Mouse (Mus musculus): ENCODE results near the gene Rnf8. TPM values are rescaled to one million over a fixed set of nuclear protein-coding genes. Genes with fewer than 3 reads are reported as not detected.

Gene Rnf8
- polyA plus RNA-seq, 1 experiment from 2014 or later: 75.5 TPM

DNA sequence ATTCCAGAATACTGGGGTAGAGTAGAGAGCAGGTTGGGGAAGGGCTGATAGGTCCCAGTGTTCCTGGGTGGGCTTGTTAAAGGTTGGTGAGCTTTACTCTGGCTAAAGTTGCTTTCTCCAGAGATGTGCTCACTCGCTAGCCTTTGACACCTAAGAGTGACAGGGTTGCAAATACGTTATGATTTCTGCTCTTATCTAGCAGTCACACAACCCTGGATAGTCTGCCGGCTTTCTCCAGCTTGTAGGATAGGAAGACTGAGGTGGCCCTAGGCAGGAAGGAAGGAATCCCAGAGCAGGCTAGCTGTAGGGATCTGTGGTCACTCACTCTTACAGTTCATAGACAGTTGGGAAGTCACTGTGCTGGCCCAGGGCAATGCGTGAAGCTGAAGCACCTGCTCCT is 69.7 kb downstream of the Rnf8 start:
- WGBS: 93% methylated on average over 4 of the region's 4 CpGs
- peaks cover 94% of the 10 kb centered on the region for H3K36me3 ChIP-seq
- no peak overlapping the region for H3K9ac ChIP-seq
- H3K27me3 ChIP-seq: no peaks in the 10 kb centered on the region
- no peaks in the 10 kb centered on the region for H3K9me3 ChIP-seq
- H3K4me2 ChIP-seq: no peak overlapping the region
- H3K4me1 ChIP-seq (replicated peaks): peaks cover 4% of the 10 kb centered on the region; the same call in 1 of the 2 replicates
- H3K4me3 ChIP-seq: no peak overlapping the region
- no peak overlapping the region for H3K27ac ChIP-seq (replicated peaks)
- no peak for ATAC-seq (ENCODE audit: low read depth)

DNA sequence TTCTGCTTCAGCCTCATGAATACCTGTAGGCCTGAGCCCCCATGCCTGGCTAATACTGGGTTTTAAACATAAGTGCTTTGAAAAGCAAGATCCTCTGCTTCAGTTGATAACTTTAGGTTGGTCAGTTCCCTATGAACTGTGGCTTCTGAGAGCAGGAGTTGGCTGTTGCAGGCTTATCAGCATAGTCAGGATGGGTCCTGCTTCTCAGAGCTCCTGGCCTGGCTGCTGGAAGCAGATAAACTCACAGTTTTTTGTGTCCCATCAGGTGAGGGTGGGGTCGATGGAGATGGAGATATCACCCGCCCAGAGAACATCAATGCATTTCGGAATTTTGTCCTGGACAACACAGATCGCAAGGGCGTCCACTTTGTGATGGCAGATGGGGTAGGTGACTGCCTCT is 72.2 kb downstream of the Rnf8 start:
- Histone ChIP-seq H3K9ac (no peak overlapping the region), H3K9me3 (no peaks in the 10 kb centered on the region), H3K27ac (replicated peaks) (no peak overlapping the region), H3K4me3 (no peak overlapping the region), H3K4me2 (no peak overlapping the region), H3K36me3 (peaks cover 95% of the 10 kb centered on the region), H3K4me1 (replicated peaks) (peaks cover 4% of the 10 kb centered on the region; the same call in 1 of the 2 replicates), H3K27me3 (no peaks in the 10 kb centered on the region)
- ATAC-seq (ENCODE audit: low read depth): no peak
- WGBS: 97% methylated on average over 5 of the region's 5 CpGs

DNA sequence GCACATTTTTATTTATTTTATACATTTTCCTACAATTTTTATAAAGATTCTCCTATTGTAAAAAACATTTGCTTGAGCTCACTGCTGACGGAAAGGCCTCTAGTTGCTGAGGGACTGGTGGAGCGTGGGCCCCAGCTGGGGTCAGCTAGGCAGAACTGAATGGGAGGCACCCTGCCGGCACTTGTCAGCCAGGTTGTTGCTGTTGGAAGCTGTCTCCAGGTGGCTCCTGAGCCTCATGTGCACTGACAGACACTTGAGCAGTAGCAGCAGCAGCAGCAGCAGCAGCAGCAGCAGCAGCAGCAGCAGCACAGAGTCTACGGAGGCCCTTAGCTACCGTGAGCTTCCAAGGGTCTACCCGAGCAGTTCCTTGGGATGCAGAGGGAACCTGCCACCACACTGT is 72.8 kb downstream of the Rnf8 start:
- ATAC-seq (ENCODE audit: low read depth): no peak
- WGBS: 76% methylated on average over 6 of the region's 6 CpGs
- H3K27me3 ChIP-seq: no peaks in the 10 kb centered on the region
- H3K27ac ChIP-seq (replicated peaks): no peak overlapping the region
- H3K4me3 ChIP-seq: no peak overlapping the region
- H3K9ac ChIP-seq: no peak overlapping the region
- peaks cover 4% of the 10 kb centered on the region; the same call in 1 of the 2 replicates for H3K4me1 ChIP-seq (replicated peaks)
- H3K36me3 ChIP-seq: peaks cover 91% of the 10 kb centered on the region
- no peak overlapping the region for H3K4me2 ChIP-seq
- H3K9me3 ChIP-seq: no peaks in the 10 kb centered on the region

DNA sequence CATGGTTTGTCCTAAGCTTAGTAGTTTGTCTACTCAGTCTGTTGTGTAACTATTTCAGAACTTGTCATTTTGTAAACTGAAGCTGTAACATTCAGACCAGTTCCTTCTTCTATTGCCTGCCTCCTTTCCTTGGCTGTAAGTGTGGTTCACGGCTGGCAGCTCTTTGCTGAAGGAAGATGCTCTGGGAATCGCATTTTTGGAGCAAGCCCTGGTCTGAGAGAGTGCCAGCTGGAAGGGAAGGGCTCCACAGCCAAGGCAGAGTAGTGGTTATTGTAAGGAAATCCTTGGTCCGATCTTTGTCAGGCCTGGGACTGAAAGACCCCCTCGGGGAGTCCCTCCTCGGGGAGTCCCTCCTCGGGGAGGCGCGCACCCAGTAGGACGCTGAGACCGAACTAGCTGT is 74.0 kb downstream of the Rnf8 start:
- no peaks in the 10 kb centered on the region for H3K9me3 ChIP-seq
- peaks cover 86% of the 10 kb centered on the region for H3K36me3 ChIP-seq
- ATAC-seq (ENCODE audit: low read depth): no peak
- no peak overlapping the region for H3K27ac ChIP-seq (replicated peaks)
- H3K9ac ChIP-seq: no peak overlapping the region
- no peak overlapping the region for H3K4me2 ChIP-seq
- 93% methylated on average over 10 of the region's 10 CpGs for WGBS
- no peak overlapping the region for H3K4me3 ChIP-seq
- no peaks in the 10 kb centered on the region for H3K4me1 ChIP-seq (replicated peaks)
- no peaks in the 10 kb centered on the region for H3K27me3 ChIP-seq

DNA sequence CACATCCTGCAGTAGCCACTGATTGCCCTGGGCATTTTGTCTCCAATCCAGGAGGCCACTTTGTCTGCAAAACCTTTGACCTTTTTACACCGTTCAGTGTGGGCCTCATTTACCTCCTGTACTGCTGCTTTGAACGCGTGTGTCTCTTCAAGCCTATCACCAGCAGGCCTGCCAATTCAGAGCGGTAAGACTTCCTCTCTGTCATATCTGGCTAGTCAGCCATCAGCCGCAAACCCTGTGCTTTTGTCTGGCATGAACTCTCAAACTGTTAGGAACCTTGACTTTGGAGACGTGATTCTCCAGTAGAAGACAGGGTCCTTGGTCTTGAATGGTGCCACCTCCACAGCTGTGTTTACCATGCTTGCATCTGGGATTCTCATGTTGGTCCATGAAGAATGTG is 75.7 kb downstream of the Rnf8 start:
- Histone ChIP-seq H3K36me3 (peaks cover 86% of the 10 kb centered on the region), H3K9ac (no peak overlapping the region), H3K4me3 (no peak overlapping the region), H3K27me3 (no peaks in the 10 kb centered on the region), H3K27ac (replicated peaks) (no peak overlapping the region), H3K9me3 (no peaks in the 10 kb centered on the region), H3K4me2 (no peak overlapping the region), H3K4me1 (replicated peaks) (no peaks in the 10 kb centered on the region)
- no peak for ATAC-seq (ENCODE audit: low read depth)
- WGBS: 75% methylated on average over 6 of the region's 6 CpGs

DNA sequence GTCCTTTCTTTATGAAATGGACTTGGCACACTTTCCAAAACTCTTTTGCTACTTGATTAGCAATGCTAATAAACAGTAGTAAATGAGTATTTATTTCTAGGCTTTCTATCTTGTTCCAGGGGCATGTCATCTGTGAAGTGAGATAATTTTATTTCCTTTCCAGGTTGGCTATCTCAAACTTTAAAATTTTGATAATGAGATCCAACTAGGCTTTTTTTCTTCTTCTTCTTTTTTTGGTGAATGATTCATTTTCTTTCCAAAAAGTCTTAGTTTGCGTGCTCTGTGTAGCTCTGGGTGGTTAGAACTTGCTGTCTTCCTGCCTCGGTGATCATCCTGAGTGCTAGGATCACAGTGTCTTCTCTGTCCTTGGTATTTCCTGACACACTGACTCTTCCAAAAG is 78.2 kb downstream of the Rnf8 start:
- whole genome bisulfite sequencing: 92% methylated on average over 2 of the region's 2 CpGs
- H3K36me3 ChIP-seq: peaks cover 84% of the 10 kb centered on the region

DNA sequence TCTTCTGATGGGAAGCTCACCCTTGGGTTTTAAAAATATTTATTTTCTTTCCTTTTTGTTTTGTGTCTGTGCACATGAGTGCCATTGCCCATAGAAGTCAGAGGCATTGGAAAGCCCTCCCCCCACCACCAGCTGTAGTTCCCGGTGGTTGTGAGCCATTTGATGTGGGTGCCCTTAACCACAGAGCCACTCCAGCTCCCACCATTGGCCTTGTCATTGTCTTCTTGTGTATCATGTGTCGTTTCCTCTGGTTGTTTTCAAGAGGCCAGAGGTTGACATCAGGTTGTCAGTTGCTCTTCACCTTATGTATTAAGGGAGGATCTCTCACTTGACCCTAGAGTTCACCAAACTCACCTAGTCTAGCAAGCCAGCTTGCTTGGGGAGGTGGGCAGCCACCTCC is 79.0 kb downstream of the Rnf8 start:
- Histone ChIP-seq H3K9me3 (no peaks in the 10 kb centered on the region), H3K36me3 (peaks cover 85% of the 10 kb centered on the region), H3K27me3 (no peaks in the 10 kb centered on the region), H3K4me3 (no peak overlapping the region), H3K9ac (no peak overlapping the region), H3K27ac (replicated peaks) (no peak overlapping the region), H3K4me2 (no peak overlapping the region), H3K4me1 (replicated peaks) (no peaks in the 10 kb centered on the region)
- 88% methylated on average over 2 of the region's 2 CpGs for WGBS
- ATAC-seq (ENCODE audit: low read depth): no peak

More for the DNA sequence above, 78.2 kb downstream of the Rnf8 start:
- no peak for ATAC-seq (ENCODE audit: low read depth)
- Histone ChIP-seq H3K27me3 (no peaks in the 10 kb centered on the region), H3K4me1 (replicated peaks) (no peaks in the 10 kb centered on the region), H3K9me3 (no peaks in the 10 kb centered on the region), H3K27ac (replicated peaks) (no peak overlapping the region), H3K4me2 (no peak overlapping the region), H3K9ac (no peak overlapping the region), H3K4me3 (no peak overlapping the region)

DNA sequence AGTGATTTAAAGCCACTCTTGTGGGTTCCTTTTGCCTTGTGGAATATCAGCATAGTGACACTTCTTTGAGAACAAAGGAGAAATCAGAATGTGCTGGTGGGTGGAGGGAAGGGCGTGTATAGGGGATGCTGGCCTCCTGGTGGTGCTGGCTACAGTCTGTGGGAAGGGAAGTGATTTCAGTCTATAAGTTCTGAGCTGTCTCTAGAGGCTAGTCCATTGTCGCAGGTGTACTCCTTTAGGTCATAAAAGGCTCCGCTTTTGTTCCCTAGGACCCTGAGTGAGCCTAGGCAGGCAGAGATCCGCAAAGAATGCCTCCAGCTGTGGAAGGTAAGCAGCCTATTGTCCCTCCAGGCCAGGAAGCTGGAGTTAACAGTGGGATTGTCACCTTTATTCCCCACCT is 79.9 kb downstream of the Rnf8 start:
- 74% methylated on average over 4 of the region's 4 CpGs for WGBS
- Histone ChIP-seq H3K27ac (replicated peaks) (no peak overlapping the region), H3K9me3 (no peaks in the 10 kb centered on the region), H3K4me3 (no peak overlapping the region), H3K4me2 (no peak overlapping the region), H3K4me1 (replicated peaks) (no peaks in the 10 kb centered on the region), H3K36me3 (peaks cover 87% of the 10 kb centered on the region), H3K27me3 (no peaks in the 10 kb centered on the region), H3K9ac (no peak overlapping the region)
- ATAC-seq (ENCODE audit: low read depth): no peak

Small RNA genes within 50 kb of the gene (microRNA-seq; reads per million reads assigned to microRNA genes)
- gene Mir7667: not detected

Other genes with a start within 250 kb of the Rnf8 start
- gene Pim1, start 124.0 kb upstream of the Rnf8 start, polyA plus RNA-seq (2015; fragmentation: Nextera tagmentation; extraction: Ambion mirVana): 12.4 and 14.4 TPM in 2 replicates
- not detected in 2 replicates for gene Gm17657, start 65.2 kb upstream of the Rnf8 start, polyA plus RNA-seq (2015; fragmentation: Nextera tagmentation; extraction: Ambion mirVana)
- 24.4 and 24.7 TPM in 2 replicates for gene Tbc1d22b, start 65.0 kb upstream of the Rnf8 start, polyA plus RNA-seq (2015; fragmentation: Nextera tagmentation; extraction: Ambion mirVana)
- 1.1 and 1.9 TPM in 2 replicates for gene Tmem217, start 62.4 kb upstream of the Rnf8 start, polyA plus RNA-seq (2015; fragmentation: Nextera tagmentation; extraction: Ambion mirVana)
- gene Gm28043, start 86 bp downstream of the Rnf8 start, polyA plus RNA-seq (2015; fragmentation: Nextera tagmentation; extraction: Ambion mirVana): 2.3 and 3.7 TPM in 2 replicates
- gene Cmtr1, start 45.8 kb downstream of the Rnf8 start, polyA plus RNA-seq (2015; fragmentation: Nextera tagmentation; extraction: Ambion mirVana): 127 and 131 TPM in 2 replicates
- 12.4 and 13.0 TPM in 2 replicates for gene Ccdc167, start 102.3 kb downstream of the Rnf8 start, polyA plus RNA-seq (2015; fragmentation: Nextera tagmentation; extraction: Ambion mirVana)